Mouse (Mus musculus) cerebellum, postnatal 4 days (tissue): Measurements from ENCODE around the gene Eef1e1.
"Not testable (repeated sequence)": the region's sequence is repeated elsewhere in the genome, so short reads cannot be mapped to it uniquely, and the experiment has no call there.

Experiments
- DNase-seq, 2 experiments: peaks; one replicate each; pipeline ENCODE4 v3.0.0; 2022; ENCODE audit warnings: low spot score in 2 of 2, mixed read lengths in 1 of 2

Eef1e1 gene

GRCm38 (mm10) chr13:38624292-38624902, 34.5 kb downstream of the Eef1e1 start:
- DNase-seq = no peak

- DNase-seq = no peak
These were observed 35.6 kb downstream of the Eef1e1 start for GRCm38 (mm10) chr13:38623296-38623695.

- DNase-seq = not testable (repeated sequence)
These were observed 40.7 kb downstream of the Eef1e1 start for GRCm38 (mm10) chr13:38618001-38618630.

- no peak for DNase-seq
These were observed 42.0 kb downstream of the Eef1e1 start for GRCm38 (mm10) chr13:38616887-38617286.

GRCm38 (mm10) chr13:38615656-38616055, 43.2 kb downstream of the Eef1e1 start:
- DNase-seq = no peak

- no peak for DNase-seq
These were observed 44.6 kb downstream of the Eef1e1 start for GRCm38 (mm10) chr13:38614298-38614697.

GRCm38 (mm10) chr13:38613583-38613982, 45.3 kb downstream of the Eef1e1 start:
- DNase-seq = no peak

- DNase-seq = no peak
These were observed 46.2 kb downstream of the Eef1e1 start for GRCm38 (mm10) chr13:38612608-38613007.

- no peak for DNase-seq
These were observed 46.7 kb downstream of the Eef1e1 start for GRCm38 (mm10) chr13:38612179-38612578.

- no peak for DNase-seq
These were observed 48.5 kb downstream of the Eef1e1 start for GRCm38 (mm10) chr13:38610336-38610735.

GRCm38 (mm10) chr13:38607130-38607529, 51.7 kb downstream of the Eef1e1 start:
- no peak for DNase-seq

GRCm38 (mm10) chr13:38605353-38605752, 53.5 kb downstream of the Eef1e1 start:
- DNase-seq = no peak

GRCm38 (mm10) chr13:38602966-38603365, 55.9 kb downstream of the Eef1e1 start:
- no peak for DNase-seq

- DNase-seq = no peak
These were observed 56.5 kb downstream of the Eef1e1 start for GRCm38 (mm10) chr13:38602243-38602832.

GRCm38 (mm10) chr13:38600811-38601210, 58.0 kb downstream of the Eef1e1 start:
- DNase-seq = no peak

GRCm38 (mm10) chr13:38597076-38597475, 61.8 kb downstream of the Eef1e1 start:
- DNase-seq = no peak

GRCm38 (mm10) chr13:38596461-38596860, 62.4 kb downstream of the Eef1e1 start:
- no peak for DNase-seq
